Mouse (Mus musculus): ENCODE data around the gene Bcl6b.

Bcl6b gene

GRCm38 (mm10) chr11:70214191-70214855 lies 15.3 kb downstream of the Bcl6b start:
- in situ Hi-C loops (cut with MboI; ENCODE audit: low sequenced_read_pairs): no loop called here

GRCm38 (mm10) chr11:70213736-70214135 lies 15.9 kb downstream of the Bcl6b start:
- in situ Hi-C loops (cut with MboI; ENCODE audit: low sequenced_read_pairs): no loop called here

- in situ Hi-C loops (cut with MboI; ENCODE audit: low sequenced_read_pairs): no loop called here
Measured at GRCm38 (mm10) chr11:70212896-70213295, 16.7 kb downstream of the Bcl6b start.

- in situ Hi-C loops (cut with MboI; ENCODE audit: low sequenced_read_pairs): no loop called here
Measured at GRCm38 (mm10) chr11:70212423-70212822, 17.2 kb downstream of the Bcl6b start, which contains the start of gene Slc16a11. Gene Slc16a11, plus strand, starts transcription at chr11:70212752.

- in situ Hi-C loops (cut with MboI; ENCODE audit: low sequenced_read_pairs): no loop called here
Measured at GRCm38 (mm10) chr11:70211972-70212371, 17.6 kb downstream of the Bcl6b start.

- in situ Hi-C loops (cut with MboI; ENCODE audit: low sequenced_read_pairs): no loop called here
Measured at GRCm38 (mm10) chr11:70210681-70211080, 18.9 kb downstream of the Bcl6b start.

- in situ Hi-C loops (cut with MboI; ENCODE audit: low sequenced_read_pairs): no loop called here
Measured at GRCm38 (mm10) chr11:70208778-70209388, 20.7 kb downstream of the Bcl6b start.

- in situ Hi-C loops (cut with MboI; ENCODE audit: low sequenced_read_pairs): no loop called here
Measured at GRCm38 (mm10) chr11:70207283-70207682, 22.3 kb downstream of the Bcl6b start.

- in situ Hi-C loops (cut with MboI; ENCODE audit: low sequenced_read_pairs): no loop called here
Measured at GRCm38 (mm10) chr11:70206801-70207200, 22.8 kb downstream of the Bcl6b start.

- in situ Hi-C loops (cut with MboI; ENCODE audit: low sequenced_read_pairs): no loop called here
Measured at GRCm38 (mm10) chr11:70201691-70202090, 27.9 kb downstream of the Bcl6b start.

- in situ Hi-C loops (cut with MboI; ENCODE audit: low sequenced_read_pairs): no loop called here
Measured at GRCm38 (mm10) chr11:70200036-70200608, 29.5 kb downstream of the Bcl6b start.

- in situ Hi-C loops (cut with MboI; ENCODE audit: low sequenced_read_pairs): loop anchor here (25.0 kb wide), 1 partner anchor 137 kb away; the partner anchor contains the start of gene Asgr1
Measured at GRCm38 (mm10) chr11:70199107-70199506, 30.5 kb downstream of the Bcl6b start.

- in situ Hi-C loops (cut with MboI; ENCODE audit: low sequenced_read_pairs): loop anchor here (25.0 kb wide), 1 partner anchor 136 kb away; the partner anchor contains the start of gene Asgr1
Measured at GRCm38 (mm10) chr11:70198332-70198731, 31.3 kb downstream of the Bcl6b start.

- in situ Hi-C loops (cut with MboI; ENCODE audit: low sequenced_read_pairs): loop anchor here (25.0 kb wide), 1 partner anchor 131 kb away; the partner anchor contains the start of gene Asgr1
Measured at GRCm38 (mm10) chr11:70193354-70194285, 36.0 kb downstream of the Bcl6b start.

GRCm38 (mm10) chr11:70192157-70192556 lies 37.4 kb downstream of the Bcl6b start:
- in situ Hi-C loops (cut with MboI; ENCODE audit: low sequenced_read_pairs): loop anchor here (25.0 kb wide), 1 partner anchor 130 kb away; the partner anchor contains the start of gene Asgr1

- in situ Hi-C loops (cut with MboI; ENCODE audit: low sequenced_read_pairs): loop anchor here (25.0 kb wide), 1 partner anchor 129 kb away; the partner anchor contains the start of gene Asgr1
Measured at GRCm38 (mm10) chr11:70191188-70191587, 38.4 kb downstream of the Bcl6b start.

GRCm38 (mm10) chr11:70189319-70190134 lies 40.1 kb downstream of the Bcl6b start:
- in situ Hi-C loops (cut with MboI; ENCODE audit: low sequenced_read_pairs): loop anchor here (25.0 kb wide), 1 partner anchor 127 kb away; the partner anchor contains the start of gene Asgr1

- in situ Hi-C loops (cut with MboI; ENCODE audit: low sequenced_read_pairs): loop anchor here (25.0 kb wide), 1 partner anchor 123 kb away; the partner anchor contains the start of gene Asgr1
Measured at GRCm38 (mm10) chr11:70185120-70185519, 44.5 kb downstream of the Bcl6b start.

- in situ Hi-C loops (cut with MboI; ENCODE audit: low sequenced_read_pairs): loop anchor here (25.0 kb wide), 1 partner anchor 118 kb away; the partner anchor contains the start of gene Asgr1
Measured at GRCm38 (mm10) chr11:70180496-70180895, 49.1 kb downstream of the Bcl6b start.
